Mouse (Mus musculus) small intestine, adult 2 months (tissue): ENCODE results near the gene Caskin1. TPM values are rescaled to one million over a fixed set of nuclear protein-coding genes. Genes with fewer than 3 reads are reported as not detected.

Experiments used
- H3K27ac ChIP-seq: fragments of 200-500 bp; 2 replicates; pipeline ENCODE4 v1.5.1; 2012; ENCODE audit warnings: low read depth, low read length, control low read depth, inconsistent platforms; ENCODE audit not compliant: insufficient read depth
- H3K27me3 ChIP-seq: fragments of 200-500 bp; 2 replicates; pipeline ENCODE4 v1.6.1; 2012; ENCODE audit warnings: mild to moderate bottlenecking, moderate library complexity, low read length, inconsistent platforms; ENCODE audit not compliant: control insufficient read depth, insufficient read depth
- H3K36me3 ChIP-seq: fragments of 200-500 bp; 2 replicates; pipeline ENCODE4 v1.6.1; 2012; ENCODE audit warnings: mild to moderate bottlenecking, low read length, control low read depth, inconsistent platforms; ENCODE audit not compliant: control insufficient read depth, insufficient read depth
- H3K4me1 ChIP-seq: fragments of 200-500 bp; 2 replicates; pipeline ENCODE4 v1.6.1; 2012; ENCODE audit warnings: low read length, inconsistent platforms, mixed read lengths; ENCODE audit not compliant: control insufficient read depth, insufficient read depth, insufficient read length
- H3K4me3 ChIP-seq: fragments of 200-500 bp; 2 replicates; pipeline ENCODE4 v1.5.1; 2012; ENCODE audit warnings: low read depth, mild to moderate bottlenecking, control low read depth, inconsistent platforms, low read length, moderate library complexity
- CTCF ChIP-seq: fragments of 200-500 bp; IDR thresholded peaks from 2 replicates; pipeline ENCODE4 v1.5.1; 2012; ENCODE audit warnings: low read depth, mild to moderate bottlenecking, control low read depth, inconsistent platforms, low read length, moderate library complexity, mixed read lengths; ENCODE audit not compliant: insufficient replicate concordance, insufficient read length; ENCODE audit errors: extremely low read depth
- POLR2A ChIP-seq: fragments of 200-500 bp; IDR thresholded peaks from 2 replicates; pipeline ENCODE4 v1.6.1; 2012; ENCODE audit warnings: low read depth, mild to moderate bottlenecking, control low read depth, inconsistent platforms, low read length, moderate library complexity
- WGBS: fragments of 180-500 bp; shearing (Covaris S2); methylation state at CpG from one replicate; pipeline ENCODE4 v1.1.7; 2018; 5-methylcytosine and 5-hydroxymethylcytosine counted together
- polyA plus RNA-seq: library from polyadenylated mRNA; depleted of rRNA; stranded (reverse); fragments of >200 nt; gene quantifications from 2 replicates; pipeline ENCODE4 v1.2.3, GENCODE M21; 2012

Gene Caskin1
- polyA plus RNA-seq, 1 experiment: 0.77 TPM

GRCm38 (mm10) chr17:24477985-24478600 lies 10.3 kb upstream of the Caskin1 start:
- Histone ChIP-seq H3K4me3 (peak overlapping the region; percentile 84), H3K27me3 (no peaks in the 10 kb centered on the region), H3K4me1 (peaks cover 27% of the 10 kb centered on the region), H3K27ac (peak overlapping the region; percentile 52), H3K36me3 (peaks cover 28% of the 10 kb centered on the region)
- 17% methylated on average over 11 of the region's 11 CpGs for WGBS
- TF ChIP-seq POLR2A (no peak; the same call in 1 of the 2 replicates), CTCF (no peak)

GRCm38 (mm10) chr17:24478663-24479380 lies 9.6 kb upstream of the Caskin1 start, which contains the start of gene Mlst8:
Mlst8 (minus strand) TSS chr17:24479078.
- TF ChIP-seq POLR2A (peak; percentile 50; the same call in 1 of the 2 replicates), CTCF (peak; percentile 86)
- H3K4me1 ChIP-seq: peaks cover 21% of the 10 kb centered on the region
- peaks cover 28% of the 10 kb centered on the region for H3K36me3 ChIP-seq
- under 1% methylated on average over 48 of the region's 48 CpGs for WGBS
- peak within 1 kb of the TSS; percentile 84 for H3K4me3 ChIP-seq
- peak within 1 kb of the TSS; percentile 89 for H3K27ac ChIP-seq
- no peaks in the 10 kb centered on the region for H3K27me3 ChIP-seq

- Histone ChIP-seq H3K4me3 (no peak overlapping the region), H3K36me3 (peaks cover 25% of the 10 kb centered on the region), H3K27ac (no peak overlapping the region), H3K27me3 (no peaks in the 10 kb centered on the region), H3K4me1 (peaks cover 15% of the 10 kb centered on the region)
- TF ChIP-seq CTCF (no peak), POLR2A (no peak)
- WGBS: 23% methylated on average over 1 of the region's 1 CpGs
Measured at GRCm38 (mm10) chr17:24479431-24479830, 9.0 kb upstream of the Caskin1 start.

DNA sequence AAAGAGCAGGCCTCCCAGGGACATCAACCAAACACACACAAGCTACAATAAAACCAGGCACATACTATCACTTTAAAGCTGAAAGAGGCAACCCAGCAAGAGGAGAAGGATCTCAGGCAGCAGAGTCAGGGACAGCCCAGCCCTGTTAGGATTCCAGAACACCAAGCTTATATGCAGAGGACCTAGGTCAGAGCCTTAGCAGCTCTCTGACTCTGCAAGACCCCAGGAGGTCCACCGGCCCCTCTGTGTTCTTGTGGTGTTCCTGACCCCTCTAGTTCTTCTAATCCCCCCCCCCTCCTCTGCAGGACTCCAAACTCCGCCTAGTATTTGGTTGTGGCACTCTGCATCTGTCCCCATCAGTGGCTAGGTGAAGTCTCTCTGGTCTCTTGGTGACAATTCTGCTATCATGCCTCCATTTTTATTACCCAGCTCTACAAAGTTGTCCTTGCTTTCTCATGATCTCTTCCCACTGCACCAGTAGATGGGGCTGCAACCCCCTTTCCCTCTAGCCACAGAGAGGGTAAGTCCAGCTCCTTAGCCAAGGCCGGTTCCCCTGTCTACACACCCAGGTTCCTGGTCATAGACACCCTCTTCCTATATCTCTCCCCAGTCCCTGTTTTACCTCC lies 8.1 kb upstream of the Caskin1 start:
- no peak overlapping the region for H3K27ac ChIP-seq
- 72% methylated on average over 3 of the region's 3 CpGs for WGBS
- peaks cover 20% of the 10 kb centered on the region for H3K36me3 ChIP-seq
- H3K27me3 ChIP-seq: no peaks in the 10 kb centered on the region
- TF ChIP-seq CTCF (no peak), POLR2A (no peak)
- no peak overlapping the region for H3K4me3 ChIP-seq
- peaks cover 14% of the 10 kb centered on the region for H3K4me1 ChIP-seq

DNA sequence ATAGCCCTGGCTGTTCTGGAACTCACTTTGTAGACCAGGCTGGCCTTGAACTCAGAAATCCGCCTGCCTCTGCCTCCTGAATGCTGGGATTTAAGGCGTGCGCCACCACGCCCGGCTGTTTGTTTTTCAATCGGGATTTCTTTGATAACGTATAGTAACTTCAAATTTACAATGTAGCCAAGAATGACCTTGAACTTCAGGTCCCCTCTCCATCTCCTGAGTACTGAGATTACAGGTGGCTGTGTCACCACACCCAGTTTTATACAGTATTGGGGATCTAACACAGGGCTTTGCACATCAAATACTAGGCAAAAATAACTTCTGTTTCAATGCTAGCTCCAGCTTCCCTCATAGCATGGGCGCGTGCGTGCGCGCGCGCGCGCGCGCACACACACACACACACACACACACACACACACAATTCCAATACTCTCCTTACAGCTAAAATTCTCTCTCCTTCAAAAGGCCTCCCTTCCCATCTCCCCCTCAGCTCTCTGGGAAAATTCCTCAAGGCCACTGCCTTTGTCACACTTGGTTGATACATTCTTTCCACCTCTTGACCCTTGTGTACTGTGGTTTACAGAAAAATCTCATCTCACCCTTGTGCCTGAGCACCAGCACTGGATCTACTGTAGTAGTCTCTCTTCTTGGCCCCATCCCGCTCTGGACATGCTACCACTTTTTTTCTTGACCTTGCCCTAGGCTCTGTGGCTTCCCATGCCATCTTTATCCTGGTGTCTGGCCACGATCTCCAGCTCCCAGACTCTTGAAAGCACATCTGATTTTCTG lies 7.2 kb upstream of the Caskin1 start:
- H3K4me3 ChIP-seq: no peak overlapping the region
- H3K4me1 ChIP-seq: peaks cover 14% of the 10 kb centered on the region
- no peak overlapping the region for H3K27ac ChIP-seq
- H3K36me3 ChIP-seq: peaks cover 10% of the 10 kb centered on the region
- H3K27me3 ChIP-seq: no peaks in the 10 kb centered on the region
- 83% methylated on average over 20 of the region's 20 CpGs for WGBS
- TF ChIP-seq CTCF (no peak), POLR2A (no peak)

- H3K27ac ChIP-seq: no peak overlapping the region
- H3K4me1 ChIP-seq: no peaks in the 10 kb centered on the region; the same call in 1 of the 2 replicates
- WGBS: 91% methylated on average over 3 of the region's 3 CpGs
- no peaks in the 10 kb centered on the region for H3K36me3 ChIP-seq
- H3K27me3 ChIP-seq: peaks cover 10% of the 10 kb centered on the region
- no peak for TF ChIP-seq CTCF
- no peak for TF ChIP-seq POLR2A
- no peak overlapping the region for H3K4me3 ChIP-seq
Measured at GRCm38 (mm10) chr17:24483495-24483894, 4.9 kb upstream of the Caskin1 start.
